Mouse (Mus musculus) heart, embryonic 16.5 days (tissue): ENCODE results near the gene Armc7. TPM values are rescaled to one million over a fixed set of nuclear protein-coding genes. Genes with fewer than 3 reads are reported as not detected.
"Not testable (repeated sequence)": the region's sequence is repeated elsewhere in the genome, so short reads cannot be mapped to it uniquely, and the experiment has no call there.

Experiments
- ATAC-seq: fragments of 200-750 bp; cut with Nextera tagmentation; replicated peaks from 2 replicates; pipeline ENCODE4 v1.8.0; 2017; ENCODE audit warnings: moderate number of reproducible peaks; ENCODE audit not compliant: insufficient read depth, low FRiP score; ENCODE audit errors: extremely low read depth
- H3K27ac ChIP-seq: fragments of 300-500 bp; sonication (generic); 2 replicates; pipeline ENCODE4 v1.5.1; 2014; ENCODE audit warnings: mild to moderate bottlenecking, low read length, control low read depth, moderate library complexity
- H3K27me3 ChIP-seq: fragments of 300-500 bp; sonication (generic); 2 replicates; pipeline ENCODE4 v1.6.1; 2014; ENCODE audit warnings: low read length, mixed read lengths; ENCODE audit not compliant: control insufficient read depth, insufficient read depth
- H3K36me3 ChIP-seq: fragments of 300-500 bp; sonication (generic); 2 replicates; pipeline ENCODE4 v1.6.1; 2014; ENCODE audit not compliant: control insufficient read depth, insufficient read depth
- H3K4me1 ChIP-seq: fragments of 300-500 bp; sonication (generic); 2 replicates; pipeline ENCODE4 v1.6.1; 2014; ENCODE audit warnings: low read length, mixed read lengths; ENCODE audit not compliant: control insufficient read depth, insufficient read depth
- H3K4me2 ChIP-seq: fragments of 300-500 bp; sonication (generic); 2 replicates; pipeline ENCODE4 v1.6.1; 2014; ENCODE audit warnings: low read depth, mild to moderate bottlenecking, control low read depth, low read length
- H3K4me3 ChIP-seq: fragments of 300-500 bp; sonication (generic); 2 replicates; pipeline ENCODE4 v1.5.1; 2014; ENCODE audit warnings: mild to moderate bottlenecking, control low read depth, low read length
- H3K9ac ChIP-seq: fragments of 300-500 bp; sonication (generic); 2 replicates; pipeline ENCODE4 v1.6.1; 2014; ENCODE audit warnings: low read length, control low read depth
- H3K9me3 ChIP-seq: fragments of 300-500 bp; sonication (generic); replicated peaks from 2 replicates; pipeline ENCODE4 v1.6.1; 2016; ENCODE audit warnings: low read length; ENCODE audit not compliant: control insufficient read depth
- WGBS: fragments of 180-500 bp; shearing (Covaris S2); extraction: QIAGEN DNeasy Blood & Tissue Kit; methylation state at CpG from one replicate; pipeline ENCODE4 v1.1.7; 2014; 5-methylcytosine and 5-hydroxymethylcytosine counted together
- polyA plus RNA-seq: library from polyadenylated mRNA; unstranded; fragments of >200 nt; fragmentation: Nextera tagmentation; extraction: Ambion mirVana; gene quantifications from 2 replicates; pipeline ENCODE4 v1.2.1, GENCODE M21; 2015

Gene Armc7
- polyA plus RNA-seq, 1 experiment from 2014 or later, result 6.2 TPM

DNA sequence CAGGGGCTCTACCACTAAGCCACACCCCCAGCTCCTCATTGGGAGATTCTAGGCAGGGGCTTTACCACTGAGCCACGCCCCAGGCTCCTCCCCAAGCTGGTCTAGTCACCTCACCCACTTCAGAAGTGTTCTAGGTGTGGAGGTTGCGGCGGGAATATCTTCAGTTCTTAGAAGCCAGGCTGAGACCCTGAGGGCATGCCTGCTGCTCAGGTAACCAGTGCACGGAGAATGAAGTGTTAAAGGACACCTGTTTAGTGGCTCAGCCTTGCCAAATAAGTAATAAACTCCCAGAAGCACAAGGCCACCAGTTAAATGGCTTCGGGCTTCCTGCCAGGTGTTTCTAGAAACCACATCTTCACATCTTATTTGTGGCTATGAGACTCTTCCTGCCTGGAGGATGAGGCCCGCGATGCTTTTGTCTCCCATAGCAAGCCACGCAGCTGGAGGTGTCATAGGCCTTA is 23.7 kb upstream of the Armc7 start:
- H3K9ac ChIP-seq, result no peak overlapping the region
- H3K4me1 ChIP-seq, result peaks cover 10% of the 10 kb centered on the region
- no peaks in the 10 kb centered on the region for H3K27me3 ChIP-seq
- no peaks in the 10 kb centered on the region; the same call in 1 of the 2 replicates for H3K9me3 ChIP-seq
- ATAC-seq, result peak; percentile 72
- H3K4me3 ChIP-seq, result no peak overlapping the region
- no peaks in the 10 kb centered on the region for H3K36me3 ChIP-seq
- H3K4me2 ChIP-seq, result no peak overlapping the region
- WGBS, result 77% methylated on average over 8 of the region's 8 CpGs
- no peak overlapping the region; the same call in 1 of the 2 replicates for H3K27ac ChIP-seq

DNA sequence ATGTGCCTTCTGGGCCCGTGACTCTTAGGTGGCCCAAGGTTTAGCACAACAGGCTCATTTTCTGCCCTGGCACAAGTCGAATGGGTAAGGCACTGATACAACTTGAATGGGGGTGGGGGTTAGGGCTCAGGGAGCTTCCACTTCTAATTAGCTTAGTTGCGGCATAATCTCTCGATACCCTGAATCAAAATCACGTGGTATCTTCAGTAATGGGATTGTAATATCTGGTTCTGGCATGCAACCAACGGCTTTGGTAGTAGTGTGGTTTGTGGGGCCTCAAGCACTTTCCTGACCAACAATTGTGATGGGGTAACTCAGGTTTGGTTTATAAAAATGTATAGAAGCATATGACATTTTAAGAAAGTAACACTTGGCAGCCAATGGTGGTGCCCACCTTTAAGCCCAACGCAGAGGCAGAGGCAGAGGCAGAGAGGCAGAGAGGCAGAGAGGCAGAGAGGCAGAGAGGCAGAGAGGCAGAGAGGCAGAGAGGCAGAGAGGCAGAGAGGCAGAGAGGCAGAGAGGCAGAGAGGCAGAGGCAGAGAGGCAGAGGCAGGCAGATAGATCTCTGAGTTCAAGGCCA is 23.1 kb upstream of the Armc7 start:
- Histone ChIP-seq H3K4me2 (no peak overlapping the region), H3K36me3 (no peaks in the 10 kb centered on the region), H3K4me3 (no peak overlapping the region), H3K27ac (no peak overlapping the region; the same call in 1 of the 2 replicates), H3K27me3 (no peaks in the 10 kb centered on the region), H3K9ac (no peak overlapping the region), H3K4me1 (peaks cover 9% of the 10 kb centered on the region), H3K9me3 (no peaks in the 10 kb centered on the region; the same call in 1 of the 2 replicates)
- WGBS, result 79% methylated on average over 7 of the region's 7 CpGs
- no peak for ATAC-seq

DNA sequence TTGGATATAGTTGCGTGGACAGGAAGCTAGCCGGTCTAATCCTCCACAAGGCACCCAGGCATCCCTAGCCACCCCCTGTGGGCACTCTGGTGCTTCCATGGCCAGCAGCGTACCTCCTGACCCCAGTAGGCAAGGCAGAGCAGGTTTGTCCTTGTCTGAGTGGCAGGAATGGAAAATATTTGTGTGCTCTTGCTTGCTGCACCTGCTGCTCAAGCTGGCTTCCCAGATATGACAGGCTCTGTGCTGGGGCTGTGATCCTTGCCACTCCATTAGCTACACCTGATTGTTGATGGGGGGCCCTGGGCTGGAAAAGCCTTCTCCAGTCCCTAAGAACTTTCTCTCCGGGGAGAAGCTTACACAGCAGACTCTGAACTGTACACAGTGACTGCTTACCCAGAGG is 22.2 kb upstream of the Armc7 start:
- H3K9me3 ChIP-seq, result no peaks in the 10 kb centered on the region; the same call in 1 of the 2 replicates
- peak overlapping the region; percentile 17; the same call in 1 of the 2 replicates for H3K27ac ChIP-seq
- no peak for ATAC-seq
- 59% methylated on average over 4 of the region's 4 CpGs for WGBS
- H3K4me1 ChIP-seq, result peaks cover 9% of the 10 kb centered on the region
- H3K27me3 ChIP-seq, result no peaks in the 10 kb centered on the region
- H3K9ac ChIP-seq, result no peak overlapping the region
- no peak overlapping the region for H3K4me3 ChIP-seq
- no peaks in the 10 kb centered on the region for H3K36me3 ChIP-seq
- no peak overlapping the region for H3K4me2 ChIP-seq

DNA sequence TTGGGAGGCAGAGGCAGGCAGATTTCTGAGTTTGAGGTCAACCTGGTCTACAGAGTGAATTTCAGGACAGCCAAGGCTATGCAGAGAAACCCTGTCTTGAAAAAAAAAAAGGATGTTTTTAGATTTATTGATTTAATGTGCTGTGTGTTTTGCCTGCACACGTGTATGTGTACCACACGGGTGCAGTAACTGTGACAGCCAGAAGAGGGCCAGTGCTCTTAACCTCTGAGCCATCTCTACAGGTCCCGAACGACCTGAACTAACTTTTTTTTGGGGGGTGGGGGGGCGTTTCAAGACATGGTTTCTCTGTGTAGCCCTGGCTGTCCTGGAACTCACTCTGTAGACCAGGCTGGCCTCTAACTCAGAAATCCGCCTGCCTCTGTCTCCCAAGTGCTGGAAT is 20.6 kb upstream of the Armc7 start:
- H3K4me3 ChIP-seq, H3K9me3 ChIP-seq, H3K36me3 ChIP-seq, ATAC-seq, H3K4me2 ChIP-seq, H3K9ac ChIP-seq, H3K27ac ChIP-seq, H3K4me1 ChIP-seq, H3K27me3 ChIP-seq: not testable (repeated sequence)
- WGBS, result 86% methylated on average over 6 of the region's 6 CpGs

DNA sequence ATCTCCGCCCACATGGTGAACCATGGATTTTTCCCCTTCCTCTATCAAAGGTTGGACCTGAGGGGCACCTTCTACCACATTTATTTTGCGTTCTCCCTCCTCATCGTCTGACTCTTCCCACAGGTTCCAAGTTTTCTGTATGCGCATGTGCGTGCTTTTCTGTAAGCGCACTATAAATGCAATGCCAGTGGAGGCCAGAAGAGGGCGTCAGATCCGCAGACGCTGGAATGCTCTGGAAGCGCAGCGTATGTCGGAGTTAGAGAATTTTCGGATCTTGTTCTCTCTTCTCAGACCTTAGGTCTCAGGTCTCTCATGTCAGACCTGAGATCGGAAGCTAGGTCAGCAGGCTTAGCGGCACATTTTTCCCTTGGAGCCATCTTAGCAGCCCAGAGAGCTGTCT is 19.8 kb upstream of the Armc7 start:
- ATAC-seq, result no peak
- Histone ChIP-seq H3K27ac (no peak overlapping the region), H3K27me3 (no peaks in the 10 kb centered on the region), H3K4me3 (no peak overlapping the region), H3K9ac (no peak overlapping the region), H3K4me2 (no peak overlapping the region), H3K4me1 (peaks cover 9% of the 10 kb centered on the region), H3K9me3 (no peaks in the 10 kb centered on the region; the same call in 1 of the 2 replicates), H3K36me3 (no peaks in the 10 kb centered on the region)
- 86% methylated on average over 15 of the region's 15 CpGs for WGBS

DNA sequence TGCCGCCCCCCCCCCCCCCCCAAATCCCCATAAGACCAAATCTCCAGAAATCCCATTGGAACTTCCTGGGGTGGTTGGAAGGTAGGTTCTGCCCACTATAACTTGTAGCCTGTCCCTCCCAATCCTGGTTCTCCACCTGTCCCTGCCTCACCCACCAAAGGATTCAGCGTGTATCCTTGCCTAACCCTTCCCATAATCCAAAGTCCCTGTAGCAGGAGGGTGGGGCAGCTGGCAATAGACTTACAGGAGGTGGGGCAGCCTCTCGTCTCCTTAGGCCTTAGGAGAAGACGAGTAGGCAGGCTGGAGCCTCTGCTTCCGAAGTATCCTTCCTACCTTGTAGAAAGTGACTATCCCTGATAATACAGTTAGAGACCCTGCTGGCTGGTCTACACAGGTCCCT is 19.3 kb upstream of the Armc7 start:
- no peak overlapping the region for H3K9ac ChIP-seq
- peaks cover 9% of the 10 kb centered on the region for H3K4me1 ChIP-seq
- H3K27ac ChIP-seq, result no peak overlapping the region
- H3K9me3 ChIP-seq, result no peaks in the 10 kb centered on the region; the same call in 1 of the 2 replicates
- no peak overlapping the region for H3K4me2 ChIP-seq
- no peak for ATAC-seq
- 94% methylated on average over 5 of the region's 5 CpGs for WGBS
- no peaks in the 10 kb centered on the region for H3K27me3 ChIP-seq
- H3K4me3 ChIP-seq, result no peak overlapping the region
- no peaks in the 10 kb centered on the region for H3K36me3 ChIP-seq

DNA sequence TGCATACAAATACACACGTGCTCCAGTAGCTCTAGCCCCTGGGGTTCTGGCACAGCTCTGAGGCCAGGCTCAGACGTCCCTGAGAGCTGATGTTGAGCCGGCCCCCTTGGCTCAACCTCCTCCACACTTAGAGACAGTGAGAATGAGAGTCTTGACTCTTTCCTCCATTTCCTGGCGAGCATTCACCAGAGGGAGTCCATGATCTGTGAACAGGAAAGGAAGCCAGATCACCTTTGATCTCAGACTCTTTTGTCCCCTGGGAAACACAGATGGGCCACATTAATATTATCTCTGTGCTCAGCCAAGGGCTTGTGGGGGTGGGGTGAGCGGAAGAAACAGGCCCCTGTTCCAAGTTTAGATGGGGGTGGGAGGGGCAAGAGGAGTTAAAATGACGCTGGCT is 18.1 kb upstream of the Armc7 start:
- Histone ChIP-seq H3K4me1 (peaks cover 9% of the 10 kb centered on the region), H3K27me3 (no peaks in the 10 kb centered on the region), H3K9ac (no peak overlapping the region), H3K36me3 (no peaks in the 10 kb centered on the region), H3K27ac (0 out of 2 replicates have a peak overlapping the region, but pooled peaks have one; percentile 28), H3K4me3 (no peak overlapping the region), H3K4me2 (no peak overlapping the region), H3K9me3 (no peaks in the 10 kb centered on the region; the same call in 1 of the 2 replicates)
- 29% methylated on average over 6 of the region's 6 CpGs for WGBS
- no peak; the same call in 1 of the 2 replicates for ATAC-seq

DNA sequence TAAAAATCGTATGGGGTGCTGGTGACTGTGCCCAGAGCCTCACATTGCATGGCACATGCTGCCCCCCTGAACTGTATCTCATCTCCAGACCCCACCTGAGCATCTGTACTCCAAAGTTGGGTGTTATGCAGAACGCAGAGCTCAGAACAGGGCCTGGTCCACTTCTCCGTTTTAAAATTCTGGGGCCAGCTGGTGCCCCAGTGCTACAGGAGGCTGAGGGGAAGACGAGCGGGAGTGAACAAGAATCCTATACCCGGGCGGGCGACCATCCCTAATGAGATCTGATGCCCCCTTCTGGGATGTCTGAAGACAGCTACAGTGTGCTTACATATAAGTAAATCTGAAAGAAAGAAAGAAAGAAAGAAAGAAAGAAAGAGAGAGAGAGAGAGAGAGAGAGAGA is 14.5 kb upstream of the Armc7 start:
- Histone ChIP-seq H3K4me3 (no peak overlapping the region), H3K27ac (no peak overlapping the region), H3K9me3 (no peaks in the 10 kb centered on the region), H3K4me1 (peaks cover 9% of the 10 kb centered on the region), H3K4me2 (no peak overlapping the region), H3K9ac (no peak overlapping the region), H3K27me3 (no peaks in the 10 kb centered on the region), H3K36me3 (no peaks in the 10 kb centered on the region)
- WGBS, result 28% methylated on average over 8 of the region's 8 CpGs
- ATAC-seq, result no peak

DNA sequence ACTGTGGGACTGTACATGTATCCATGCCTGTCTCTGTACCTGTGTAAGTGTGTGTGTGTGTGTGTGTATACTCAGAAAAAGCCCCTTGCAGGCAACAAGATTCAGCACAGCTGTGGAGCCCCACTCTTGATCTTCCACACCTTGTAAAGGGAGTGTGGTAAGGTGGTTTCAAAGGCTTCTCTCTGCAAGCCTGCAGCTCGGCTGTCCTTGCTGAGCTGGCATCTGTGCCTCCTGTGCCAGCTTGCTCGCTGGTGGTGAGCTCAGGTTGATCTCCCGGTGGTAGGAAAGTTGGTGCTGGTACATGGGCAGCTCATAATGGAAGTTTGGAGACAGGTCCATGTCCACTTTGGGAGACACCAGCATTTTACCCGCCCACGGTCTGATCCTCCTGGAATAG is 13.6 kb upstream of the Armc7 start:
- Histone ChIP-seq H3K9ac (no peak overlapping the region), H3K9me3 (no peaks in the 10 kb centered on the region), H3K27ac (no peak overlapping the region), H3K27me3 (no peaks in the 10 kb centered on the region), H3K36me3 (no peaks in the 10 kb centered on the region), H3K4me1 (peaks cover 9% of the 10 kb centered on the region), H3K4me3 (no peak overlapping the region), H3K4me2 (no peak overlapping the region)
- WGBS, result 73% methylated on average over 5 of the region's 5 CpGs
- ATAC-seq, result no peak
